In genomic region chr4:149990954-149991633, GRCm38 (mm10) we compare ENCODE assay signal across 8 mouse cellular contexts. TPM values are rescaled to one million over a fixed set of nuclear protein-coding genes. Genes with fewer than 3 reads are reported as not detected.
A peak's percentile ranks its signal among the peaks of the same experiment; 100 is the strongest.
DNase-seq lines count a peak whose midpoint lies in the region; ATAC-seq and TF ChIP-seq lines count a peak whose summit lies in the region.

No protein-coding gene starts in this region.

- no peak for TF ChIP-seq CTCF in ES-Bruce4 (IDR thresholded peaks at IDR 0.05; ENCODE audit: low read depth, low read length)

- TF ChIP-seq POLR2A in ES-Bruce4 (IDR thresholded peaks at IDR 0.05; ENCODE audit: insufficient read depth, low read length) = no peak

- ATAC-seq in granulocyte monocyte progenitor cell, adult 5-6 weeks (replicated peaks; ENCODE audit: poor library complexity, severe bottlenecking) = peak; percentile 4; the same call in 1 of the 2 replicates
- peak; percentile 15; the same call in 1 of the 2 replicates for ATAC-seq in stomach, embryonic 15.5 days (ENCODE audit: insufficient read depth, low FRiP score, low read depth)

- no peak overlapping the region for H3K27ac ChIP-seq in ES-Bruce4 (ENCODE audit: insufficient read depth, low read length)
- peak overlapping the region; percentile 44; the same call in 1 of the 2 replicates for H3K27ac ChIP-seq in stomach, embryonic 15.5 days

- no peak overlapping the region for H3K4me2 ChIP-seq in stomach, embryonic 15.5 days

- H3K36me3 ChIP-seq in ES-Bruce4 (ENCODE audit: control insufficient read depth, insufficient read depth, low read length, poor library complexity, severe bottlenecking) = no peaks in the 10 kb centered on the region
- H3K36me3 ChIP-seq in stomach, embryonic 15.5 days = no peaks in the 10 kb centered on the region

- H3K4me1 ChIP-seq in ES-Bruce4 (ENCODE audit: control insufficient read depth, insufficient read depth, low read length) = peaks cover 2% of the 10 kb centered on the region
- peaks cover 28% of the 10 kb centered on the region for H3K4me1 ChIP-seq in stomach, embryonic 15.5 days

- WGBS in stomach, embryonic 15.5 days = 38% methylated on average over 9 of the region's 9 CpGs

- no peaks in the 10 kb centered on the region for H3K27me3 ChIP-seq in ES-Bruce4 (ENCODE audit: control insufficient read depth, insufficient read depth, low read length, poor library complexity, severe bottlenecking)
- no peaks in the 10 kb centered on the region for H3K27me3 ChIP-seq in stomach, embryonic 15.5 days (replicated peaks)

- 0 out of 2 replicates have a peak, but pooled peaks have one; percentile 19 for TF ChIP-seq EP300 in ES-Bruce4 (IDR thresholded peaks at IDR 0.05; ENCODE audit: insufficient read depth, low read depth, low read length)

- no peaks in the 10 kb centered on the region for H3K9me3 ChIP-seq in ES-Bruce4 (replicated peaks; ENCODE audit: control insufficient read depth, insufficient read depth, low read length, poor library complexity, severe bottlenecking)
- H3K9me3 ChIP-seq in stomach, embryonic 15.5 days = no peaks in the 10 kb centered on the region

- H3K4me3 ChIP-seq in ES-Bruce4 (ENCODE audit: low read depth, low read length) = no peak overlapping the region
- no peak overlapping the region for H3K4me3 ChIP-seq in stomach, embryonic 15.5 days (replicated peaks)

- DNase-seq in adrenal gland, postnatal 25 days = peak; percentile 33
- no peak for DNase-seq in adrenal gland, postnatal 4 days (ENCODE audit: low spot score in 2 of 2)
- peak; percentile 71 for DNase-seq in kidney, postnatal 10 days
- no peak for DNase-seq in left cerebral cortex, adult 8-10 months (ENCODE audit: low spot score in 2 of 2)
- DNase-seq in retina, postnatal 1 day = no peak

- no peak overlapping the region for H3K9ac ChIP-seq in ES-Bruce4 (ENCODE audit: low read depth, poor library complexity, severe bottlenecking)
- H3K9ac ChIP-seq in stomach, embryonic 15.5 days = no peak overlapping the region

RNA-seq across cellular contexts. Expression of gene H6pd, which starts 17.7 kb away (rescaled TPM):
- 127 and 149 TPM in 2 replicates for total RNA-seq in adrenal gland, postnatal 25 days (2021)
- 100 to 1,000 TPM; 108 to 120 TPM for total RNA-seq in adrenal gland, postnatal 4 days (2021)
- 13.7 and 15.0 TPM in 2 replicates for polyA plus RNA-seq in ES-Bruce4 (2011; ENCODE audit: insufficient read depth, insufficient read length, low read depth, missing spikeins)
- 15.3 and 18.1 TPM in 2 replicates for total RNA-seq in granulocyte monocyte progenitor cell, adult 5-6 weeks (2014; fragmentation: Nextera tagmentation)
- total RNA-seq in granulocyte monocyte progenitor cell, adult 5-6 weeks (2017) = 27.5 and 28.8 TPM in 2 replicates
- polyA plus RNA-seq in stomach, embryonic 15.5 days (2015; fragmentation: Nextera tagmentation; extraction: Ambion mirVana) = 14.4 and 15.3 TPM in 2 replicates
- total RNA-seq in left cerebral cortex, adult 8-10 months (2022) = 10 to 100 TPM; 14.7 to 17.8 (median 16.3) TPM

RNA-seq across cellular contexts. Expression of gene Spsb1, which starts 36.3 kb away (rescaled TPM):
- 23.7 and 25.6 TPM in 2 replicates for total RNA-seq in adrenal gland, postnatal 25 days (2021)
- 10 to 100 TPM; 36.9 to 42.0 TPM for total RNA-seq in adrenal gland, postnatal 4 days (2021)
- 28.1 and 28.7 TPM in 2 replicates for polyA plus RNA-seq in ES-Bruce4 (2011; ENCODE audit: insufficient read depth, insufficient read length, low read depth, missing spikeins)
- total RNA-seq in granulocyte monocyte progenitor cell, adult 5-6 weeks (2014; fragmentation: Nextera tagmentation) = not detected in 2 replicates
- total RNA-seq in granulocyte monocyte progenitor cell, adult 5-6 weeks (2017) = not detected in 2 replicates
- polyA plus RNA-seq in stomach, embryonic 15.5 days (2015; fragmentation: Nextera tagmentation; extraction: Ambion mirVana) = 15.1 and 15.6 TPM in 2 replicates
- total RNA-seq in left cerebral cortex, adult 8-10 months (2022) = 10 to 100 TPM; 21.6 to 30.4 (median 23.9) TPM

Comparison
In these comparisons a context has a peak if more than half of its experiments do, and no peak if none do; other contexts are left out.
1. DNase-seq: peak in adrenal gland, postnatal 25 days (single experiment) and kidney, postnatal 10 days (single experiment); none in adrenal gland, postnatal 4 days (0 of 2), left cerebral cortex, adult 8-10 months (0 of 2) and retina, postnatal 1 day (single experiment).
2. RNA of gene Spsb1, which starts 36.3 kb away (total RNA-seq): 36.9 to 42.0 TPM in adrenal gland, postnatal 4 days, 21.6 to 30.4 TPM in left cerebral cortex, adult 8-10 months and 23.7 to 25.6 TPM in adrenal gland, postnatal 25 days; not detected in granulocyte monocyte progenitor cell, adult 5-6 weeks; every median in the first group is over 10 times any median in the second.